ENCODE assay signal across 9 mouse cellular contexts in the genomic region with DNA sequence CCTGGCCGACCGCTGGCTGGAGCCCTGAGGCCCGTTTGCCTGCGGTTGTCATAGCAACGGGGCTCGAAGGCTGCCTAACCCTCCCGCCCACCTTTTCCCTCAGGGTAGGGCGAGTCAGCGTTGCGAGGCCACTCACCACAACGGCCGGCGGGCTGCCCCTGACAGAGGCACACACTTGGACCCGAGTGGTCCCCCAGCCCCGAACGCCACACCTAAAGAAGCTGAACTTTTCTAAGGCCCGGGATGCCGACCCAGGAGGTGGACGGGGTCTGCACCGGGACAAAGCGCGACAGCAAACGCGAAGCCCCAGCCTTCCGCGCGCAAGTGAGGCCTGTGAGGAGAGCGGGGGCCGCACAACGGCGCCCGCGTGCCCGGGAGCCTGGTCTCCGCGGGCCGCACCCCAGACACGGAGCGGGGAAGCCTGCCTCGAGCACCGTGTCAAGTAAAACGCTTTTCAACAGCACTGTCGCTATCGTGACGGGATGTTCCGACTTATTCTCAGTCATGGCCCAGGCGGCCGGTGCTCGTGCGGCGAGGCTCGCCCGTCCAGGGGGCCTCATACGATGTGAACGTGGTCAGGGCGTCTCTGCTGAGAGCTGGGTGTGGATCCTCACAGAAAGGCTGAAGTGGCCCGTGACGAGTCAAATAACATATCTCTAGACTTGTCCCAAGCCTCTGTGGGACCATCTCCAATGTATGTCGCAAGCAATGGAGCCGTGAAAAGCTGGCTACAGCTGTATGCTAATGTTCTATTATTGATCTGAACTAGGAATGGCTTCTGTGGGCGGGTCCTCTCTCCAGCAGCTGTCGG. TPM values are rescaled to one million over a fixed set of nuclear protein-coding genes. Genes with fewer than 3 reads are reported as not detected.
DNase-seq lines count a peak whose midpoint lies in the region; ATAC-seq and TF ChIP-seq lines count a peak whose summit lies in the region.
"Had no signal": no experiment of that assay in that cellular context is flagged by ENCODE, and none has a peak within 500 bp of the region (broad histone marks: within the 10 kb centered on the region; RNA-seq: fewer than 3 reads in every experiment).

A gene (minus strand): TSS at position 301 of the 811 bp plus-strand sequence.

- peaks cover 2% of the 10 kb centered on the region; the same call in 1 of the 2 replicates for H3K27me3 ChIP-seq in cerebellum, adult 2 months (ENCODE audit: control insufficient read depth, insufficient read depth, low read length)
- H3K27me3 ChIP-seq in intestine, embryonic 14.5 days (replicated peaks; ENCODE audit: control insufficient read depth, insufficient read depth, low read length): peaks cover 20% of the 10 kb centered on the region
- H3K27me3 ChIP-seq in liver, embryonic 13.5 days: peaks cover 52% of the 10 kb centered on the region

- H3K4me2 ChIP-seq in intestine, embryonic 14.5 days (ENCODE audit: low read length): peak within 1 kb of the TSS; percentile 92
- peak within 1 kb of the TSS; percentile 60 for H3K4me2 ChIP-seq in liver, embryonic 13.5 days

- no peaks in the 10 kb centered on the region for H3K4me1 ChIP-seq in cerebellum, adult 2 months (ENCODE audit: control insufficient read depth, insufficient read depth, low read length)
- H3K4me1 ChIP-seq in cortical plate, adult 2 months (ENCODE audit: control insufficient read depth, insufficient read depth, low read length): no peaks in the 10 kb centered on the region
- peaks cover 9% of the 10 kb centered on the region for H3K4me1 ChIP-seq in intestine, embryonic 14.5 days (replicated peaks; ENCODE audit: control insufficient read depth, insufficient read depth, low read length)
- peaks cover 7% of the 10 kb centered on the region for H3K4me1 ChIP-seq in liver, embryonic 13.5 days (replicated peaks)

- peak; percentile 82 for ATAC-seq in intestine, embryonic 14.5 days (replicated peaks; ENCODE audit: low FRiP score, low TSS enrichment, low read depth)
- 0 out of 2 replicates have a peak, but pooled peaks have one; percentile 5 for ATAC-seq in liver, embryonic 13.5 days (ENCODE audit: low read depth)

- no peak for TF ChIP-seq POLR2A in cerebellum, adult 2 months (IDR thresholded peaks at IDR 0.05; ENCODE audit: borderline replicate concordance, insufficient read depth, low read length)
- TF ChIP-seq POLR2A in cortical plate, adult 2 months (IDR thresholded peaks at IDR 0.05; ENCODE audit: extremely low read depth, insufficient read depth, low read length): no peak

- peak within 1 kb of the TSS; percentile 21 for H3K4me3 ChIP-seq in cerebellum, adult 2 months (replicated peaks; ENCODE audit: insufficient read depth, low read depth, low read length)
- peak within 1 kb of the TSS; percentile 31 for H3K4me3 ChIP-seq in cortical plate, adult 2 months (ENCODE audit: insufficient read depth, low read length)
- peak within 1 kb of the TSS; percentile 49 for H3K4me3 ChIP-seq in intestine, embryonic 14.5 days (ENCODE audit: low read depth, low read length)
- peak within 1 kb of the TSS; percentile 31 for H3K4me3 ChIP-seq in liver, embryonic 13.5 days (replicated peaks)

- intact Hi-C loops in gastrocnemius, postnatal 36 days (cut with DNase I): no loop called here

- WGBS in cerebellum, adult 2 months: 4% methylated on average over 62 of the region's 62 CpGs
- 1% methylated on average over 62 of the region's 62 CpGs for WGBS in intestine, embryonic 14.5 days
- WGBS in liver, embryonic 13.5 days (ENCODE audit: insufficient replicate concordance): 2% methylated on average over 62 of the region's 62 CpGs

- H3K36me3 ChIP-seq in intestine, embryonic 14.5 days (ENCODE audit: control insufficient read depth, insufficient read depth, low read length): no peaks in the 10 kb centered on the region
- no peaks in the 10 kb centered on the region for H3K36me3 ChIP-seq in liver, embryonic 13.5 days

- TF ChIP-seq CTCF in cerebellum, adult 2 months (IDR thresholded peaks at IDR 0.05; ENCODE audit: borderline replicate concordance, insufficient read depth, low read depth, low read length): no peak
- no peak for TF ChIP-seq CTCF in cortical plate, adult 2 months (IDR thresholded peaks at IDR 0.05; ENCODE audit: extremely low read depth, insufficient read depth, low read length)

- H3K9ac ChIP-seq in intestine, embryonic 14.5 days (ENCODE audit: low read length): peak within 1 kb of the TSS; percentile 53
- 0 out of 2 replicates have a peak within 1 kb of the TSS, but pooled peaks have one; percentile 6 for H3K9ac ChIP-seq in liver, embryonic 13.5 days

- DNase-seq in cerebellum, adult 2 months: peak; percentile 18 to 35
- DNase-seq in cerebellum, adult 11-12 months: no peak
- DNase-seq in gastrocnemius, postnatal 36 days: peak; percentile 28 to 37
- peak; percentile 81 for DNase-seq in intestine, embryonic 14.5 days (ENCODE audit: low spot score)
- no peak for DNase-seq in liver, embryonic 13.5 days
- peak; percentile 82 for DNase-seq in neural tube, embryonic 10.5 days (ENCODE audit: extremely low spot score, low spot score)
- DNase-seq in urinary bladder, postnatal 25 days (ENCODE audit: low spot score): peak; percentile 22

- H3K9me3 ChIP-seq in intestine, embryonic 14.5 days (ENCODE audit: control insufficient read depth, low read length): no peaks in the 10 kb centered on the region
- no peaks in the 10 kb centered on the region for H3K9me3 ChIP-seq in liver, embryonic 13.5 days (replicated peaks)

- H3K27ac ChIP-seq in cerebellum, adult 2 months (ENCODE audit: insufficient read depth, low read length): no peak within 1 kb of the TSS
- no peak within 1 kb of the TSS for H3K27ac ChIP-seq in cortical plate, adult 2 months (ENCODE audit: insufficient read depth, low read length)
- H3K27ac ChIP-seq in intestine, embryonic 14.5 days (ENCODE audit: low read depth): no peak within 1 kb of the TSS
- H3K27ac ChIP-seq in liver, embryonic 13.5 days: no peak within 1 kb of the TSS

RNA-seq across cellular contexts. Expression of the gene that starts here (rescaled TPM):
- 0.90 and 1.1 TPM in 2 replicates for polyA plus RNA-seq in cerebellum, adult 2 months (2012; rRNA removed)
- 0.78 and 1.3 TPM in 2 replicates for polyA plus RNA-seq in cortical plate, adult 2 months (2012; rRNA removed)
- total RNA-seq in gastrocnemius, postnatal 36 days (2021): not detected
- 0.55 and 0.87 TPM in 2 replicates for polyA plus RNA-seq in intestine, embryonic 14.5 days (2014; fragmentation: Nextera tagmentation; extraction: Ambion mirVana)
- not detected in 2 replicates for polyA plus RNA-seq in liver, embryonic 13.5 days (2015; fragmentation: Nextera tagmentation; extraction: Ambion mirVana)
- polyA plus RNA-seq: large intestine, adult 2 months had no signal

Comparison
In these comparisons a context has a peak if more than half of its experiments do, and no peak if none do; other contexts are left out.
1. DNase-seq: peak in cerebellum, adult 2 months (2 of 2), neural tube, embryonic 10.5 days (single experiment) and urinary bladder, postnatal 25 days (single experiment); none in cerebellum, adult 11-12 months (single experiment) and liver, embryonic 13.5 days (single experiment).
2. Peak in DNase-seq in gastrocnemius, postnatal 36 days; RNA of the gene not detected or under 1 TPM.
3. Peak in DNase-seq, ATAC-seq, H3K4me3 ChIP-seq, H3K9ac ChIP-seq and H3K4me2 ChIP-seq in intestine, embryonic 14.5 days; RNA of the gene not detected or under 1 TPM.
4. Peak in ATAC-seq, H3K4me3 ChIP-seq, H3K9ac ChIP-seq and H3K4me2 ChIP-seq in liver, embryonic 13.5 days; RNA of the gene not detected or under 1 TPM.
5. Peak in every context shown above with its lines, with median percentiles within 50 percentile points of each other: H3K4me3 ChIP-seq.